Mouse (Mus musculus) left cerebral cortex, adult 9 months (tissue): ENCODE results near the gene Gpr107.

Experiments
- DNase-seq, 2 experiments: peaks; one replicate each; pipeline ENCODE4 v3.0.0; 2022; ENCODE audit warnings: low spot score in 2 of 2

Gpr107 gene

GRCm38 (mm10) chr2:31200051-31200450 is 47.9 kb downstream of the Gpr107 start:
- DNase-seq, result no peak

- no peak for DNase-seq
Observed at GRCm38 (mm10) chr2:31201851-31202250, 49.7 kb downstream of the Gpr107 start.

DNA sequence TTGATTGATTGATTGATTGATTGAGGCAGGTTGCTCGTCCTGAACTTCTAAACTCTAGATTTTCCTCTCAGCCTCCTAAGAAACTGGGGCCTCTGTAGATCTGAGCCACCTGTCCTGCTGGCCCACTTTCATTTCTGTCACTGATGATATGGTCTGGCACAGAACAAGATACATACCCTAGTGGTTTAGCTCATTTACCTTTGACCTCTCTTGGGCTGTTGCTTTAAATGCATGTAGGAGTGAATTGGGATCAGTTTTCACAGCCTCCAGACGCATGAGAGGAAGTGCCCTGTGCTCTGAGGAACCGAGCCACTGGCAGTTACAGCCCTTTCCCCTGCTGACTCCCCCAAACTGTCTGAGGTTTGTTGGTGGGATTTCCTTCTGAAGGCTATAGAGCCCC is 50.2 kb downstream of the Gpr107 start:
- DNase-seq, result no peak

DNA sequence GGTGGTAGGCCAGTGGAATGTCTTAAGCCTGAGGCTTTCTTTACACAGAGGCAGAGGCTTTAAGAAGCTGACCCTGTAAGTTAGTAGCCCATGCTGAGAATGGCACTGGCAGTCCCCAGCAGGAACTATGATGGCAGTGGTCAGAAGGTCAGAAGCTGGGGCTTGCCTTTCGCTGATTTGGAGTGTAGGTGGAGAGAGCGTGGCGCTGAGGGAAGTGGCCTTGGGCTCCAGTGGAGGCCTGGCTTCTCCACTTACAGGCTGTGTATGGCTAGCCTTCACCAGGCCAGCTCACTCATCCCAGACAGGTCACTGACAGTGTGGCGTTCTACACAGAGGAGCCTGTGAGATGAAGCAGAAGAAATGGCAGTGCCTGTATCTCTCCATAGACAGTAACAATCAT is 50.8 kb downstream of the Gpr107 start:
- DNase-seq, result no peak

- no peak for DNase-seq
Observed at GRCm38 (mm10) chr2:31204677-31205076, 52.6 kb downstream of the Gpr107 start.

- DNase-seq, result no peak
Observed at GRCm38 (mm10) chr2:31206211-31206610, 54.1 kb downstream of the Gpr107 start.

GRCm38 (mm10) chr2:31206882-31207281 is 54.8 kb downstream of the Gpr107 start:
- no peak for DNase-seq

GRCm38 (mm10) chr2:31208544-31209142 is 56.5 kb downstream of the Gpr107 start:
- DNase-seq, result no peak

- DNase-seq, result no peak
Observed at GRCm38 (mm10) chr2:31209525-31209924, 57.4 kb downstream of the Gpr107 start.

DNA sequence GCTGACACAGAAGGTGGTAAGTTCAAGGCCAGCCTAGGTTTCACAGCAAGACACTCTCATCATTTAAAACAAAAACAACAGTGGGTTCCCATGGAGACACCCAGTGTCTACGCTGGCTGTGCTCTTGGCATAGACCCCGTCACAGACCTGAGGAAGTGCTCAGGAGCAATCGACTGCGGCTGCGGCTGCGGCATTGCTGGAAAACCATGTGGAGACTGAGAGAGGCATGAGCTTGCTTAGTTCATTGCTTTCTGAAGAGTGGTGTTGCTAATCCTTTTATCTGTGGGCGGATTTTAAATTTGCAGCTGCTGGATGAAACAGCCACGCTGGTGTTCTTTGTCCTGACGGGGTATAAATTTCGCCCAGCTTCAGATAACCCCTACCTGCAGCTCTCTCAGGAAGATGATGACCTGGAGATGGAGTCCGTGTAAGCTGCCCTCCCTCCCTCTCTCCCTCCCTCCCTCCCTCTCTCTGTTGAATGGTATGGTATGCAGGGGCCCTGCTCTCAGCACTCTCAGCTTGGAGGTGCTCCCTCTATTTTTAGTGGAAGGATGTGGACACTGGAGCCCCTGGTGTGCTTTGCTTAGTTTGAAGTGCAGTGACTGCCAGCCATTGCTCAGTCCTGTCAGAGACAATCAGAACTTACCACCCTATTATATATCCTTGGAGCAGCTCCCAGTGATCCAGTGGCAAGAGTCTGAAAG is 58.2 kb downstream of the Gpr107 start:
- no peak for DNase-seq

GRCm38 (mm10) chr2:31211204-31211603 is 59.1 kb downstream of the Gpr107 start:
- DNase-seq, result no peak

DNA sequence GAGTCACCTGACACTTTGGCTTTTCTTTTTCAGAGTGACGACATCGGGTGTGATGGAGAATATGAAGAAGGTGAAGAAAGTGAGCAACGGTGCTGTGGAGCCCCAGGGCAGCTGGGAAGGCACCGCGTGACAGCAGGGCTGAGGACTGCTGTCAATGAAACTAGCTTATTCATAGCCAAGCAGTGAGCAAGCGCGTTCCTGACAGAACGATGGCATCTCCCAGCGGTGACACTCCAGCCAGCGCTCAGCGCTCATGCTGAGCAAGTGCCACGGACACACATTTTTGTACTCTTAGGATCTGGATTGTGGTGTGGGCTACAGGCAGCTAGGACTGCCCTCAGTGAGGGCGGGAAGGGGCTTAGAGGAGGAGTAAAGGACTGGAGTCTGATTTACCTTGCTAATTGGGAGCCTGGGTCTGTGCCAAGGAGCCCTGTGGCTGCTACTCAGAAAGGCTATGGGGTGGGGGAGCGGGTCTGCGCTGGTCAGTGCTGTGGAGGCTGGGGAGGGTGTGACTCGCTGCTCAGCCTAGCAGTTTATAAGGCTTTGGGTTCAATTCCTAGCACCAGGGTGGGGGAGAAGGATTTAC is 62.2 kb downstream of the Gpr107 start:
- no peak for DNase-seq

DNA sequence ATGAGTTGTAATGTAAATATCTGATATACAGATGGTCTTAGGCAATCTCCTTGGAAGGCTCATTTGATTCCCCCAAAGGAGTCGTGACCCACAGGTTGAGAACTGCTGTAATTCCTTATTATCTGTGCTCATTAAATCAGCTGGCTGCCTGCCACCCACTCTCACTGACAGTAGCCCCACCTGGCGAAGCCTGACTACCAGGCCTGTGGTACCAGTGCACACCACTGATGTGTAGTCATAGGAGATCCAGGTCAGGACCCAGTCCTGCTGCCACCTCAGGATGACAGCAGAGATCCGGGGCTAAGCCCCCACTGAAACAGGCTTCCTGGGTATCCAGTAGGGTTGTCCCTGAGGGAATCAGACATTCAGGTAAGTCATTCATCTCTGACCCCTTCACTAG is 66.5 kb downstream of the Gpr107 start:
- no peak for DNase-seq

DNA sequence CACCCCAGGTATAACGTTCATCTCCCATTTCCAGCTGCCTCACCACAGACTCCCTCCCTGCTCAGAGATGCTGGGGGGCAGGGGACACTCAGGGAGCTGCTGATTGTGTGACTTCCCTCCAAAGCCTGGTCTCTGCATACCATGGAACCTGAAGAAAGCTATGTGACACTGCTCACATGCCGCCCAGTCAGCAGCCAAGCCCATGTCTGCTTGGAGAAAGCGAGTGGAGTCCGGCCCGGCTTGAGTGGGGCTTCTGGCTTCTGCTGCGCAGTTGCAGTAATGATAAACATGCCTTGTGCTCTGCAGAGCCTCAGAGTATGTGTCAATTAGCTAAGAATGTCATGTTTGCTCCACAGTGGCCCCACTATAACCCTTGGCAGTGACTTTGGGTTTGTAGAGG is 67.4 kb downstream of the Gpr107 start:
- no peak for DNase-seq

GRCm38 (mm10) chr2:31220844-31221243 is 68.7 kb downstream of the Gpr107 start:
- no peak for DNase-seq

GRCm38 (mm10) chr2:31221582-31221981 is 69.5 kb downstream of the Gpr107 start:
- DNase-seq, result no peak

DNA sequence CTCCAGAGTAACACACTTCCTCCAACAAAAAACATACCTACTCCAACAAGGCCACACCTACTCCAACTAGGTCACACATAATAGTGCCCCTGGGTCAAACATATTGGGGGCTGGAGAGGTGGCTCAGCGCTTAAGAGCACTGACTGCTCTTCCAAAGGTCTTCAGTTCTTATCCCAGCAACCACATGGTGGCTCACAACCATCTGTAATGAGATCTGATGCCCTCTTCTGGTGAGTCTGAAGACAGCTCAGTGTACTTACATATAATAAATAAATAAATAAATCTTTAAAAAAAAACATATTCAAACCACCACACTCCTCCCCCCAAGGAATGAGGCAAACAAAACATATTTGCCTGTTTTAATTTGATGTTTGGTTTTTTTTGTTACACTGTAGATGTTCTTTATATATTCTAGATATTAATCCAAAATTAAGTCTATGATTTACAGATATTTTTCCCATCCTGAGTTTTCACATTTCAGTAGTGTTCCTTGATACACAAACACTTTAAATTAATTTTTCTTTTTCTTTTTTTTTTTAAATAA is 76.7 kb downstream of the Gpr107 start:
- no peak for DNase-seq

DNA sequence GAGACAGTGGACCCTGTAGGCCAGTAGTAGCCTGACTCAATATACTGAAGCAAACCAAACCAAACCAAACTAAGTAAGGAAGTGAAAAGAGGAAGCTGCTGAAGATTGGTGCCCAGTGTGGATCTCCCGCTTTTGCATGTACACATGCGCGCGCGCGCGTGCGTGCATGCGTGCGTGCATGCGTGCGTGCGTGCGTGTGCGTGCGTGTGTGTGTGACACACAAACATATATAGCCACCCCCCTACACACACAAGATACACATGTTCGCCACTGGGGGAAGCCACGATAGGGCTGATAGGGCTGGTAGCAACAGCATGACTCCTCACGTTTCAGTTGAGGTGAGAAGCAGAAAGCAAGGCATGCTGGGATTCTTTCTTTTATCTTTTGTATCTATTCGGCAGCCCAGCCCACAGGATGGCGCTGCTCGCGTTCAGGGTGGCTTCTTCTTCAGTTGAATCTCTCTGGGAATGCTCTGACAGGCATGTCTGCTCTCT is 87.1 kb downstream of the Gpr107 start:
- DNase-seq, result no peak

DNA sequence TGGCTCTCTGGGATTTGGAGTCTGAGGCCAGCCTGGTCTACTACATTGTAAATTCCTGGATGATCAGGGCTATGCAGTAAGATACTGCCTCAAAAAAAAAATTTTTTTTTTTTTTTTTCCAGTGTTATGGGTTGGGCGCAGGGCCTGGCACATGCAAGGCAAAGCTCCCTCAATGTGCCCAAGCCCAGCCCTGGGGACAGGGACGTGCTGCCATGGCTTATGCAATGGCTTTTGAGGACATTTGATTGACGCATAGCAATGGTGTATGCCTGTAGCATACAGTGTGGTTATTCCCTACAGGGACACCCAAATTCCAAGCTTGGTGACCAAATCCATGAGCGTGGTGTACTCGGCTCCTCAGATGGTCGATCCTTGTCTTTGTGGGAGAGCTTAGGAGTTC is 87.7 kb downstream of the Gpr107 start:
- no peak for DNase-seq

DNA sequence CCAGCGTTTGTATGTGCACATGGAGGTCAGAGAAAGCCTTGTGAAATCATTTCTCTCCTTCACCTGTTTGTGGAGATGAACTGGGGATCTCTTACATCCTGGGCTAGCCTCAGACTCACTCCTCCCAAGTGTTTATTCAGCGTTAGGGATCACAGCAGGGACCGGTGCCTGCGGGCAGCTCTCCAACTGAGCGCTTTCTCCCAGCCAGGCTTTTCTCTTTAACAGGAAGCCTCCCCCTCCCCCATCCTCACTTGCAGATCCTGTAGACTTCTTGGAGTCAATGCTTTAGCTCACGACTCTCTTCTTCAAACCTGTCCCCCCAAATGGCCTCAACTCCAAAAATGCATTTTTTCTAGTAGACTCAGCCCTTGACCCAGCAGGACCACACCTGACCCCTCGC is 89.5 kb downstream of the Gpr107 start:
- no peak for DNase-seq

DNA sequence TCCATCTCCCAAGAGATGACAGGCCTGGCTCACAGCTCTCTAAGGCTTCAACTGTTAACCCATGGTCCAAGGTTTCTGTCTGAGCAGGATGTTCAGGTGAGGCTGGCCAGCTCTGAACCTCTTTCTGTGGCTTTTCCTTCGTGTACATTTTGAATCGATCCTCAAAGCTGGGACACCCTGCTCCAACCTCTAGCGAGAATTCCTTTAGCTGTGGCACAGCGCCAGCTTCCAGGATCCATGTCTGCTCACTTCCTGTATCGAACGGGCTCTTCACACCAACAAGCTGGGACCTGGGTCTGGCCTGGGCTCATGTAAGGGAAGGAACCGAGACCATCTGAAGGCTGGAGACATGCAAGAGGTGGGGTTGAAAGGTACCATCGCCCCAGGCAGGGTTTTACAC is 92.1 kb downstream of the Gpr107 start:
- DNase-seq, result no peak

DNA sequence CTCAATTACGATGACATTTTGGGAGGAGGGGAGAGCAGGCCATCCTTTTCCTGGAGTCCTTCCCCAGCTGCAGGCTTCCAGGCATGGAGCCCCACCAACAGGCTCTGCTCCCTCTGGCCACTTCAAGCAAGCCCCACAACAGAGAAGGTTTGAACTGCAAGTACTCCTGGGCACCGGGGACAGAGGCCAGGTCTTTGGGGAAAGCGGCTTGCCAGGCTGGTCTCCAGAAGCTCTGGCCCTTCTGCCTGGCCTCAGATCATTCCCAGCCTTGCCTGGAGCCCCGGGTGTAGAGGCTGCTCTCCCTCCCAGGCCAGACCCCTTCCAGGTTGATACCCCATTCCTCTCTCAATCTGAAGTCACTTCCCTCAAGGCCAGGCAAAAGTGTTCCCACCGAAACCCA is 92.9 kb downstream of the Gpr107 start:
- DNase-seq, result no peak
